19 mouse cellular contexts compared by ENCODE assay signal in genomic region chr10:43242215-43242614, GRCm38 (mm10). TPM values are rescaled to one million over a fixed set of nuclear protein-coding genes. Genes with fewer than 3 reads are reported as not detected.
DNase-seq lines count a peak whose midpoint lies in the region; ATAC-seq and TF ChIP-seq lines count a peak whose summit lies in the region.
"Had no signal": no experiment of that assay in that cellular context is flagged by ENCODE, and none has a peak within 500 bp of the region (broad histone marks: within the 10 kb centered on the region; RNA-seq: fewer than 3 reads in every experiment).

No protein-coding gene starts in this region.

- TF ChIP-seq CTCF in brain, embryonic 14.5 days (IDR thresholded peaks at IDR 0.05; ENCODE audit: borderline replicate concordance, extremely low read depth, insufficient read depth, insufficient read length): no peak

- H3K4me1 ChIP-seq in forebrain, embryonic 14.5 days (ENCODE audit: control insufficient read depth, insufficient read depth, low read length): peaks cover 14% of the 10 kb centered on the region
- H3K4me1 ChIP-seq in forebrain, embryonic 10.5 days: peaks cover 49% of the 10 kb centered on the region
- H3K4me1 ChIP-seq in hindbrain, embryonic 11.5 days (replicated peaks; ENCODE audit: control insufficient read depth, insufficient read depth, low read length): no peaks in the 10 kb centered on the region; the same call in 1 of the 2 replicates
- peaks cover 19% of the 10 kb centered on the region for H3K4me1 ChIP-seq in hindbrain, embryonic 13.5 days (replicated peaks)
- peaks cover 19% of the 10 kb centered on the region for H3K4me1 ChIP-seq in midbrain, embryonic 16.5 days (ENCODE audit: control insufficient read depth, insufficient read depth, low read length)

- no peak overlapping the region for H3K4me3 ChIP-seq in forebrain, embryonic 14.5 days (ENCODE audit: low read depth, low read length)
- no peak overlapping the region for H3K4me3 ChIP-seq in forebrain, embryonic 10.5 days
- no peak overlapping the region for H3K4me3 ChIP-seq in hindbrain, embryonic 11.5 days (ENCODE audit: low read depth, low read length)
- no peak overlapping the region for H3K4me3 ChIP-seq in hindbrain, embryonic 13.5 days
- no peak overlapping the region for H3K4me3 ChIP-seq in midbrain, embryonic 16.5 days (ENCODE audit: low read depth, low read length)
- H3K4me3 ChIP-seq: heart, adult 2 months; heart, embryonic 15.5 days had no signal

- 62% methylated on average over 8 of the region's 8 CpGs for WGBS in forebrain, embryonic 14.5 days
- 81% methylated on average over 8 of the region's 8 CpGs for WGBS in forebrain, embryonic 10.5 days
- 72% methylated on average over 8 of the region's 8 CpGs for WGBS in hindbrain, embryonic 11.5 days
- WGBS in hindbrain, embryonic 13.5 days: 52% methylated on average over 8 of the region's 8 CpGs
- 39% methylated on average over 8 of the region's 8 CpGs for WGBS in midbrain, embryonic 16.5 days

- no peaks in the 10 kb centered on the region for H3K9me3 ChIP-seq in forebrain, embryonic 14.5 days (replicated peaks; ENCODE audit: control insufficient read depth, low read length)
- H3K9me3 ChIP-seq in forebrain, embryonic 10.5 days: peaks cover 12% of the 10 kb centered on the region
- no peaks in the 10 kb centered on the region for H3K9me3 ChIP-seq in hindbrain, embryonic 11.5 days (ENCODE audit: control insufficient read depth, low read length)
- H3K9me3 ChIP-seq in hindbrain, embryonic 13.5 days: peaks cover 7% of the 10 kb centered on the region; the same call in 1 of the 2 replicates
- H3K9me3 ChIP-seq in midbrain, embryonic 16.5 days (replicated peaks; ENCODE audit: control insufficient read depth, low read length, poor library complexity, severe bottlenecking): no peaks in the 10 kb centered on the region
- H3K9me3 ChIP-seq: heart, embryonic 15.5 days had no signal

- ATAC-seq in forebrain, embryonic 14.5 days: no peak
- peak; percentile 61; the same call in 1 of the 2 replicates for ATAC-seq in hindbrain, embryonic 11.5 days (ENCODE audit: low FRiP score)
- ATAC-seq in hindbrain, embryonic 13.5 days (ENCODE audit: low FRiP score): no peak
- peak; percentile 64 for ATAC-seq in midbrain, embryonic 16.5 days
- ATAC-seq: hindbrain, embryonic 16.5 days had no signal

- no peak for TF ChIP-seq POLR2A in brain, embryonic 14.5 days (IDR thresholded peaks at IDR 0.05; ENCODE audit: borderline replicate concordance, extremely low read depth, insufficient read depth, insufficient read length, poor library complexity, severe bottlenecking)

- no peak overlapping the region for H3K4me2 ChIP-seq in forebrain, embryonic 14.5 days (ENCODE audit: low read length)
- H3K4me2 ChIP-seq in hindbrain, embryonic 11.5 days (replicated peaks; ENCODE audit: low read depth, low read length): no peak overlapping the region
- no peak overlapping the region for H3K4me2 ChIP-seq in hindbrain, embryonic 13.5 days
- no peak overlapping the region for H3K4me2 ChIP-seq in midbrain, embryonic 16.5 days (ENCODE audit: low read length)
- H3K4me2 ChIP-seq: heart, embryonic 11.5 days; heart, embryonic 15.5 days had no signal

- peak; percentile 11 for DNase-seq in forebrain, embryonic 14.5 days (ENCODE audit: low spot score)
- DNase-seq in forebrain, embryonic 10.5 days (ENCODE audit: extremely low spot score, low spot score): no peak
- DNase-seq in hindbrain, embryonic 11.5 days (ENCODE audit: low spot score): no peak
- peak; percentile 35 for DNase-seq in brain, embryonic 14.5 days (ENCODE audit: low read depth)
- no peak for DNase-seq in Muller cell, postnatal 12 days (ENCODE audit: inconsistent ontology term)
- DNase-seq: adrenal gland, adult 2 months; adrenal gland, postnatal 25 days; cerebellum, adult 2 months; cerebellum, postnatal 10 days; gastrocnemius, postnatal 36 days; heart, adult 2 months; heart, postnatal 14 days; kidney, adult 11 months had no signal

- no peak overlapping the region for H3K9ac ChIP-seq in forebrain, embryonic 14.5 days (ENCODE audit: low read length)
- no peak overlapping the region for H3K9ac ChIP-seq in hindbrain, embryonic 11.5 days (ENCODE audit: low read depth, low read length)
- H3K9ac ChIP-seq in hindbrain, embryonic 13.5 days: no peak overlapping the region
- no peak overlapping the region for H3K9ac ChIP-seq in midbrain, embryonic 16.5 days (ENCODE audit: low read depth, low read length)
- H3K9ac ChIP-seq: heart, embryonic 15.5 days had no signal

- H3K27me3 ChIP-seq in forebrain, embryonic 14.5 days (replicated peaks; ENCODE audit: control insufficient read depth, insufficient read depth, low read length): no peaks in the 10 kb centered on the region
- H3K27me3 ChIP-seq in forebrain, embryonic 10.5 days (ENCODE audit: poor library complexity, severe bottlenecking): no peaks in the 10 kb centered on the region
- H3K27me3 ChIP-seq in hindbrain, embryonic 11.5 days (ENCODE audit: control insufficient read depth, insufficient read depth, low read length): no peaks in the 10 kb centered on the region
- H3K27me3 ChIP-seq in hindbrain, embryonic 13.5 days: no peaks in the 10 kb centered on the region
- no peaks in the 10 kb centered on the region for H3K27me3 ChIP-seq in midbrain, embryonic 16.5 days (ENCODE audit: control insufficient read depth, insufficient read depth, low read depth, low read length)
- H3K27me3 ChIP-seq: CH12.LX; heart, embryonic 15.5 days had no signal

- H3K36me3 ChIP-seq in forebrain, embryonic 14.5 days (ENCODE audit: control insufficient read depth, insufficient read depth, low read length): no peaks in the 10 kb centered on the region
- peaks cover 15% of the 10 kb centered on the region for H3K36me3 ChIP-seq in forebrain, embryonic 10.5 days (replicated peaks)
- no peaks in the 10 kb centered on the region for H3K36me3 ChIP-seq in hindbrain, embryonic 11.5 days (ENCODE audit: control insufficient read depth, insufficient read depth, low read length)
- H3K36me3 ChIP-seq in hindbrain, embryonic 13.5 days: no peaks in the 10 kb centered on the region
- no peaks in the 10 kb centered on the region for H3K36me3 ChIP-seq in midbrain, embryonic 16.5 days (ENCODE audit: control insufficient read depth, insufficient read depth, low read length)

- H3K27ac ChIP-seq in forebrain, embryonic 14.5 days (ENCODE audit: low read depth, low read length): no peak overlapping the region
- H3K27ac ChIP-seq in forebrain, embryonic 10.5 days: no peak overlapping the region
- no peak overlapping the region for H3K27ac ChIP-seq in hindbrain, embryonic 11.5 days (ENCODE audit: low read depth, low read length)
- H3K27ac ChIP-seq in hindbrain, embryonic 13.5 days: no peak overlapping the region
- no peak overlapping the region; the same call in 1 of the 2 replicates for H3K27ac ChIP-seq in midbrain, embryonic 16.5 days (ENCODE audit: low read length)
- H3K27ac ChIP-seq: heart, adult 2 months; heart, embryonic 15.5 days had no signal

RNA-seq across cellular contexts. Expression of gene Pdss2, which starts 20.9 kb away (rescaled TPM):
- 13.3 and 13.9 TPM in 2 replicates for polyA plus RNA-seq in forebrain, embryonic 14.5 days (2014; fragmentation: Nextera tagmentation; extraction: Ambion mirVana)
- 17.1 and 17.2 TPM in 2 replicates for polyA plus RNA-seq in forebrain, embryonic 10.5 days (2016; fragmentation: Nextera tagmentation; extraction: Ambion mirVana)
- 15.2 and 18.4 TPM in 2 replicates for polyA plus RNA-seq in hindbrain, embryonic 11.5 days (2014; fragmentation: Nextera tagmentation; extraction: Ambion mirVana)
- 16.0 and 17.4 TPM in 2 replicates for polyA plus RNA-seq in hindbrain, embryonic 13.5 days (2015; fragmentation: Nextera tagmentation; extraction: Ambion mirVana)
- 12.3 and 12.6 TPM in 2 replicates for polyA plus RNA-seq in brain, embryonic 14.5 days (2012; rRNA removed)
- 16.8 and 21.6 TPM in 2 replicates for polyA plus RNA-seq in midbrain, embryonic 16.5 days (2015; fragmentation: Nextera tagmentation; extraction: Ambion mirVana)

Comparison
In these comparisons a context has a peak if more than half of its experiments do, and no peak if none do; other contexts are left out.
1. ATAC-seq: peak in hindbrain, embryonic 11.5 days (single experiment) and midbrain, embryonic 16.5 days (single experiment); none in forebrain, embryonic 14.5 days (single experiment) and hindbrain, embryonic 13.5 days (single experiment).
2. DNase-seq: peak in forebrain, embryonic 14.5 days (single experiment) and brain, embryonic 14.5 days (single experiment); none in forebrain, embryonic 10.5 days (single experiment), hindbrain, embryonic 11.5 days (single experiment) and Muller cell, postnatal 12 days (single experiment).